Mouse (Mus musculus) heart, postnatal 10 days (tissue): ENCODE results near the gene Slc22a5. TPM values are rescaled to one million over a fixed set of nuclear protein-coding genes. Genes with fewer than 3 reads are reported as not detected.
"Not testable (repeated sequence)": the region's sequence is repeated elsewhere in the genome, so short reads cannot be mapped to it uniquely, and the experiment has no call there.

Source experiments
- DNase-seq, 2 experiments: peaks; one replicate each; pipeline ENCODE4 v3.0.0; 2021
- intact Hi-C: fragments of 180-260 bp; cut with DNase I; formaldehyde crosslinking; loops from one replicate; pipeline ENCODE4 v1.15.1; 2025
- total RNA-seq, 2 experiments: library from RNA; stranded (reverse); gene quantifications; 2 replicates each; pipeline ENCODE4 v1.2.3; 2021

Gene Slc22a5
- total RNA-seq, 2 experiments from 2014 or later: 18.3 to 20.9 TPM

DNA sequence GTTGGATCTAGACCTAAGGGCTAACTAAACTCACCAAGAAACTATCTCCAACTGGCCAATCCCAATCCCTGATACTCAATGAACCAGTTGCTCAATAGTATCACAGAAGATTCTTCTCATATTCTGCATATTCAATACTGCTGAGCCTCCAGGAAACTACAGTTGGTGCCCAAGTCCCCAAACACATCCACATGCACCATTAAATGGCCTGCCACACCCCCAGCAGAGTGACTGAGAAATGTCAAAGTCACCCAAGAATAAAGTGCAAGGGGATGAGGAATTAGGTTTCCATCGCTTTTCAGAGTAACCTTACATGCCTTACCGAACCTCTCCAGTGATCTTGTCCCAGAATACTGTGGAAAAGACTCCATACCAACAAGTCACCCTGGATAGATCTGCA lies 1.2 kb downstream of the Slc22a5 start:
- intact Hi-C loops: loop anchor here (1.0 kb wide), 1 partner anchor 88 kb away; no protein-coding TSS in a partner anchor
- DNase-seq: no peak

DNA sequence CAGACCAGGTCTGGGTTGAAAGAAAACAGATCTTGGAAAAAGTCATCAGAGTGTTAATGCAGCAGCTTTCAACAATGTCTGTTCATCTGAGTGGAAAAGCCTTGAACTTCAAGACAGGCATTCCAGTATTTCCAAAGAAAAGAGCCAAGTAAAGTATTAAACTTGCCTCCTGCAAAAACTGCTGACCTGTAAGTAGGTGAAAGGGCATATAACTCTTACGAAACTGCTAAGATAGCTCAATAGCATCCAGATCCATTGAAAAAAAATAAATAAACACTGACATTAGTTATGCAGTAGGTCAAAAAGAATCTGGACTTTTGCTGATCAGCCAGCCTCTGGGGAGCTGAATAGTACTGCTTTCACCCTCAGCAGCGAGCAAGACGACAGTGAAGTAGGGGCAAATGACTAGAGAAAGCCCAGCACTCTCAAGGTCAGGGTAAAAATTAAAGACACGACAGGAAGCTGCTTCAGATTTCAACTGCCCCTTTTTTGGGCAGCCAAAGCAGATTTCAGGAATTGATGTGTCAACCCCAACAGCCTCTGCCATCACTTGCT lies 2.3 kb downstream of the Slc22a5 start:
- intact Hi-C loops: no loop called here
- peak in 1 of 2 experiments; percentile 38 for DNase-seq

DNA sequence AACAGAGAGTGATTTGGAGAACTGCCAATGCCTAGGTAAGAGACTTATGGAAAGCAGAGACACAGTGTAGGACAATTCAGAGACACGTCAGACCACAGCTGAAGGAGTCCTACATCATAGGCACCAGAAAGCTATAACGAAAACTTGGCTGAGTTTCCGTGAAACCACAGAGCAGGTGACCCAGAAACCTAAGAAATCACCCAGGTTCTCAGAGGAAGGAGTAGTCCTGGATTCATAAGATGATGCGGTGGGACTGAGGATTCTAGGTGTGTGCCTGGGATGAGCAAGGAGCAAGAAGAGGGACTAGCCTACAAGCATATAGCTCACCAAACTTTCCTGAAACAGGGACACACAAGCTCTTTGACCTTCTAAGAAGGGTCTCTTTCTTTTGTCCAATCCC lies 3.2 kb downstream of the Slc22a5 start:
- intact Hi-C loops: no loop called here
- no peak for DNase-seq

DNA sequence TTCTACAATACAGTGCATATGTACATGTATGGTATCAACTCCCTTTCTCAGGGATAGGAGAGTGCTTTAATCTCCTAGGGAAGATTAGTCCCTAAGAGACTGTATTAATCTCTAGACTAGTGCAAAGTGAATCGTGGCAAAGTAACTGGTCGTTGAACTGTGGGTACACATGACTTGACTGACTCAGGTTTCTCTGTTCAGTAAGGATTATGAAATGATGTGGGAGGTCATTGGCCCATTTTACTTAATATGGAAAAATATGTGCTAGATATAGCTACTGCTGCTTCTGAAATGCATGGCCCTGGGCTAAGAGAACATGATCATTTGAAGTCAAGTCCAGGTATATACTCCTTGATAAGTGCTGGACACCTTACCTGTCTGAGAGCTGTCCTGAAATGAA lies 8.2 kb downstream of the Slc22a5 start:
- intact Hi-C loops: no loop called here

DNA sequence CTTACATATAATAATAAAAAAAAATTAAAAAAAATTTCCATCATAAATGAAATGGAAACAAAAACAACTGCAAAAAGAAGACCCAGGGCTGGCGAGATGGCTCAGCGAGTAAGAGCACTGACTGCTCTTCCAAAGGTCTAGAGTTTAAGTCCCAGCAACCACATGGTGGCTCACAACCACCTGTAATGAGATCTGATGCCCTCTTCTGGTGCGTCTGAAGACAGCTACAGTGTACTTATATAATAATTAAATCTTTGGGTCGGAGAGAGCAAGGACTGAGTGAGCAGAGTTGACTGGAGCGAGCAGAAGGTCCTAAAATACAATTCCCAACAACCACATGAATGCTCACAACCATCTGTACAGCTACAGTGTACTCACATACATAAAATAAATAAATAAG lies 13.4 kb downstream of the Slc22a5 start:
- intact Hi-C loops, DNase-seq: not testable (repeated sequence)

More for the DNA sequence above, 8.2 kb downstream of the Slc22a5 start:
- DNase-seq: no peak

DNA sequence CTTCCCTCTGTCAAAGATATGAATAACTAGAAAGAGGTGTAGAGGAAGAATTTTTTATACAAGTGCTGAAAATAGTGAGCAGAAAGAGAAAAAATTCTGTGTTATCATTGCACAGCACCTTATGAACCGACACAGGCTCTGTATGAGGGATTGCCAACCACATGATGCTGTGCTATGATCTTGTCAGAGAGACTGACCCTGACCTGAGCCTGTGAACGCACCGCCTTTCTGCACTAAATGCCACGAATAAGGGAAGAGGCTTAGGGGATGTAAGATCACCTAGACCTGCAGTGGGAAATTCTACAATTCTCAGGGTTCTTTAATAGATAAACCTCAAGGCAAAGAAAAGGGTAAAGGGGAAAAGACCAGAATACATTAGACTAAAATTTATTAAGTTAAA lies 15.0 kb downstream of the Slc22a5 start:
- intact Hi-C loops: no loop called here
- DNase-seq: no peak

DNA sequence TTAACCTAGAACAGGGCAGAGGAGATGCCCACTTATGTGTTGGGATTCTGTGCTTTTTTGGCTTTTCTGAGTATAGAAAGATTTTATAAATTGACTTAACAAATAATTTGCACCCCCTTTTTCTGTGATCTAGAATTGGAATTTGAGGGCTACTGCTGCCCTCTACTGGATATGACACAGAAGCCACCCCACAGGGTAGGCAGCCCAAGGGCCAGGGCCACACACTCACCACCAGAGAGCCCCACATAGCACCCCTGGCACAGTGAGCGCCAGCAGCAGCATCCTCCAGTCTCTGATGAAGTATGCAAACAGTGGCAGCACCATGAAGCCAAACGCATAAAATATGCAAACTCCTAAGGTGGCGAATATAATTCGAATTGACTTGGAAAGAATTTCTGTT lies 16.8 kb downstream of the Slc22a5 start:
- intact Hi-C loops: no loop called here
- no peak for DNase-seq

DNA sequence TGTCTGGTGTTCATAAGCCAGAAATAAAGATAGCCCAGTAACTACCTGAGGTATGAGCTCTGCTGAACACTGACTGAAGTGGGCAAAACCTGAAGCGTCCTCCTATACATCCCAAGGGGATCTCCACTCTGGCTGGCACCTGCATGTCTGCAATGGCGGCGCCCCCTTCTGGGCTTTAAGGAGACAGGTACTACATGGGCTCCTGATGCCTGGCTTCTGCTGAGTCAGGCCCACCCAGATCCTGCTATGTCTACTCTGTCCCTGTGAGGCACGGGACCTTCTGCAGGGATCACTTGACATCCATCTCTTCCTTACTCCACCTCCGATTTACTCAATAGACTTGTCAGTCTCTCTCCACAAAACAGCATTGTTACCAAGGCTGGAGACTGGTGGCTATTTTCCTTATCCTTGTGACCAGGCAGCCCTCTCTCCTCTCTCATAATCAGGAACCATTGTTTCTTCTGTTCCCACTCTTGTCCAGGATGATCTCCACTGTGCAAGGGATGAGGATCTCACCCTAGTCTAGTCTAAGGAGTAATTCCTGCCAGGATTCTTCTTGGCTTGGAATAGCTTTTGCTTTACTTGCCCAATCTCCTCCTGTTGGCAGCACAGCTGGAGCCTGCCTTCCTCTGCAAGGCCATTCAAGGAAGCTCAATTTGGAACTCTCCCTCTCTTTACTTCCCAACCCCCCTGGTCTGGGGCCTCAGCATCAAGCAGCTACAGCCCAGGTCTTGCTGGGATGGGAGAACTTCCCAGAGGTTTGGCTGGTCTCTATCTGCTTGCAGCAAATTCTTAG lies 17.4 kb downstream of the Slc22a5 start:
- DNase-seq, intact Hi-C loops: not testable (repeated sequence)

DNA sequence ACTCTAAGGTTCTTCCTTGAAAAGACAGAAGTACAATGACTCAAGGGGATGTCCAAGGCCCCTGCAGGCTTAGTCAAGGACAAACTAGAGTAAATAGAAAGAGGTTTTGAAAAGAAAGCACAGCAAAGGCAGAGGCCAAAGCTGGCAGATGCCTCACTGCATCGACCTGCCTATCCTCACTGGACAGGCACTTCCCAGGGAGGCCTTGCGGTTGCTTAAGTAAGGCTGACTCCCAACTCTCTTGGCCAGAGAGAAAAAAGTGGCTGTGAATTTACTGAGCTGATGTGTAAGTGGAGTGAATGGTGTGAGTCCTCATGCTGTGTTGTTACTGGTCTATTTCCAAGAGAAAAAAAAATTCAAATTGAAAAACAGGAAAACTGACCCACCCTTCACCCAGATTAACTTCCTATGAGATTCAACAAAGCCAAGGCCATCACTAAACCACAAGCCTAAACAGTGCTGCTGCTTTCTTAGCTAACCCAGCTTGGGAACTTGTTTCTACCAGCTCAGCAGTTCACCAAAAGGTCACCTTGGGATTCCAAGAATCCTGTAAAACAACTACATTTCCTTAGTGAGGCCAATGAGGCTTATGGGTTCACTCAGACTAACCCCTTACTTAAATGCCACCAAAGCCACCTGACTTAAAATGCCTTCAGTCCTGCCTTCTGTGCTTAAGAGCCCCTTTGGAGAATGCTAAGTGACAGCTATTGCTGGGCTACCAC lies 19.5 kb downstream of the Slc22a5 start:
- intact Hi-C loops: no loop called here
- no peak for DNase-seq

DNA sequence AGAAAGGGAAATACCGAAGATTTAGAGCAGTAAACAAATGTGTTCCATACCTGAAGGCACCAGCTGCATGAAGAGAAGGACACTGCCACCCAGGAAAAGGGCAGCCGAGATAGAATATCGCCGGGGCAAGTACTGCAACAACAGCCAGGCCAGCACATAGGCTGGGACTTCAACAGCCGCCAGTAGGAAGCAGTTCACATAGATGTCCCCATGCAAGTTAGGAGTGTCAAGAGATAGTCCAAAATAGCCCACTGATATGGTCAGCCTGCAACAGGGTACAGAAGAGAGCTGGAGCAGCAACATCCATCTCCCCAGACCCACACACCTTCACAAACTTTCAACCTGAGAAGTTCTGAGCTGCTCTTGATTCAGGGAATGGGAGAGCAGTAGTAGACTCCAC lies 22.3 kb downstream of the Slc22a5 start:
- intact Hi-C loops: loop anchor here (5.0 kb wide), 1 partner anchor 83 kb away; no protein-coding TSS in a partner anchor
- no peak for DNase-seq

DNA sequence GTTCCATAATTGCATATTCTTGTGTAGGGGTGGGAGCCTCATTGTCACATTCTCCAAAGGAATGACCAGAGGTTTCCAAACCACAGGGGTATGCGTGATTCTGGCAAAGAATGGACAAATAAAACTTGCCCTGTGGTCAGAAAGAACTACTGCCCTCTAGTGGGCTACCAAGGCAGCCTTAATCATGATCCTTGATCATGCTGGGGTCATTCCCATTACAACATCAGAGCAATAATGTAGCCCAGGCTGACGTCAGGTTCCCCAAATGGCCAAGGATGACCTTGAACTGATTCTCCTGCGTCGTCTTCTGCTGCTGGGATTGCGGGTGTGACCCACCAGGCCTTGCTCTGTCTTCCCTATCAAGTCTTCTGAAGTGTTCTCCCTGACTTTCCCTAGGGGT lies 23.1 kb downstream of the Slc22a5 start:
- DNase-seq: not testable (repeated sequence)
- intact Hi-C loops: loop anchor here (5.0 kb wide), 1 partner anchor 84 kb away; no protein-coding TSS in a partner anchor

DNA sequence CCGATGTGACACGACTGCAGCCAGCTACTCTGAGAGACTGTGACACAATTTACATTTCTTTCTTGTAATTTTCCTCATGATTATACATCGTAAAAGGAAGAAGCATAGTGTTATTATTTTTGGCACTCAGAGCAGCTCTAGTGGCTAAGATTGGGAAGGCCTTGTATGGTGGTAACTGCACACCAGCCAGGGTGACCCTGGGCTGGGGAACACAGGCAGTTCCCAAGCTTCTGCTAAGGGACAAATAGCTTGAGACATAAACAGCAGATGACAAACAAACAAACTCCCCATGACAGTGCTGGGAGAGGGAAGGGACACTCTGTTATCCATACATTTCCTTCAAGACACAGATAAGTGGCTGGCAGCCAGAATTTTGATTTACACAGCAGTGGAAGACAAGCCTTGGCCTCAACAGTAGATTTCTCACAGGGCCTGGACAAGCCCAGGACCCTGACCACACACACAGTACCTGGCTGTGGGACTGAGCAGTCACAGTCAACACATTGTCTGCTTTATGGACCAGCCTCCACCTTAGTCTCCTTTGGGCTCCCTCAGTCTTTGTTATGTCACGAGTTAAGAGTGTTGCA lies 26.6 kb downstream of the Slc22a5 start:
- DNase-seq: not testable (repeated sequence)
- intact Hi-C loops: loop anchor here (5.0 kb wide), 1 partner anchor 87 kb away; no protein-coding TSS in a partner anchor

DNA sequence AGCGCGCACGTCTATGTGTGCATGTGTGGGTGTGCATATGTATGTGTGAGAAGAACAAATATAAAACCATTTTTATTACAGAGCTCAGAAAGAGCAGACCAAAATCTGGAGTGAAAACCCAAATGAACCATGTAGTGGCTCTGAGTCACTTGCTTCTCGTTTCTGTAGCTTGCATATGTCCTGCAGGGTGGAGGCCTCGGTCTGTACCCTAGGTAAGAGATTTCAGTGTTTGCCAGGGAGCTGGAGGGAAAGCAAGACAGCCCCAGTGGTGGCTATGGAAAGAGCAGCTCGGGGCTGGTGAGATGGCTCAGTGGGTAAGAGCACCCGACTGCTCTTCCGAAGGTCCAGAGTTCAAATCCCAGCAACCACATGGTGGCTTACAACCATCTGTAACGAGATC lies 30.5 kb downstream of the Slc22a5 start:
- DNase-seq, intact Hi-C loops: not testable (repeated sequence)

DNA sequence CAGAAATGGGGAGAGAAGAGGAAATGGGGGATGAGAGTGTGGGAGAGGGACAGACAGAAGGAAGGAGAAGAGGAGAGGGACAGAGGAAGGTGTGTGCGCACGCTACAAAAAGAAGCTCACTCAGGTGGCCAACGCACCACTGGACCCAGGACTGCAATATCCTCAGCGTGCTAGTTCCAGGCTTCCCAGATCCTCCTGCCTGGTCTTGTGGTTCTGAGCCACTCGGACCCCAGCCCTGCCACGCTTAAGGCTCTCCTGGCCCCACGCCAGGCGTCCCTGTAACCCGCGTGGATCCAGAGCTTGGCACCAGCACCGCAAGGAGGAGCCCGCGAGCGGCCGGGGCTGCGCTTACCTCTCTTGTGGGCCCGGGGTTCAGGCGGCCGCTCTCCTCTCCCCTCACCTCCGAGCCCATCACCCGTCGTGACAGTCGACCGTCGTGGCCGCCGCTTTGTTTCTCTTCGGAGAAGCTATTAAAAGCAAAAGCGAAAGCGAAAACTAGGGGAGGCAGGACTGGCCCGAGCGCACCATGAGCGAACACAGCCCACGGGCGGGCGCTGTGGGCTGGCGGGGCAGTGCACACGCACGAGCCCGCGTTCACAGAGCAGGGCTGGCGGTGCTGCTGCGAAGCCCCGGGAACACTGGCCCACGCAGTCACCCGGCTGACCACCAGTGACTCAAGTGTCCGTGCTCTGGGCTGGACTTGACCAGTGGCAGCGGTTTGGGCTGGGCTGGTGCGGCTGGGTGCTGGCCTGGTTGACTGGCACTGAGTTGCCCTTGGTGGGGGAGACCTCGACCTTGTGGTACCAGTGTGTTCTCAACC lies 32.5 kb downstream of the Slc22a5 start, which contains the start of gene Gm12216:
Gene Gm12216, minus strand, starts transcription at position 496 of the 820 bp plus-strand sequence.
- intact Hi-C loops: not testable (repeated sequence)
- peak; percentile 50 to 66 for DNase-seq

DNA sequence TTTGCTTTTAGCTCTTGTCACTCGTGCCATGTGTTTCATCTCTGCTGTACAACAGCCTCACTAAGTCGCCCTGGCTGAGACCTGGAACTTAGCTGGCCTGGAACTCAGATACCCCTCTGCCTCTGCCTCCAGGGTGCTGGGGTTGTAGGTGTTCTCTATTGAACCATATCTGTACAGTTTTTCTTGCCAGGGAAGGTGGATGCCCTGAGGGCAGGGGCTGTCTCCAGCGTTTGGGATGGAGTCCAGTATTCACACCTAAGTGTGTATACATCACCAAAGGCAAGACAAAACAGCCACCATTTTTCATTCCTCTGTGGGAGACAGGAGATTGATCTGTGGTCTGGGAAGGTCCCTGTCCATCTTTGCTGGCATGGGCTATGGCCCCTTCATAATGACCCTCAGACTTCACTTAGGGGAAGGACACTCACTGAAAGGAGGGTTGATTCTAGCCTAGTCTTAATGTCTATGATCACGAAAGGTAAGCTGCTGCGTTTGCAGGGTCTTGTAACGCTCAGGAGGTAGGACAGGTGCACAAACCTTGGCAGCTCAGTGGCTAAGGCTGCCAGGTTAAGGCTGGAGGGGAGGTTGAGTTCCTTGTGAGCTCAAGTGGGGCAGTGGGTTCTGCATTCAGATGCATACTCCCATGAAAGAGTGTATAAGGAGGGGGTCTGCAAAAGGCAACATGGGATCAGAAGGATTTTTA lies 33.3 kb downstream of the Slc22a5 start:
- DNase-seq: no peak
- intact Hi-C loops: no loop called here

DNA sequence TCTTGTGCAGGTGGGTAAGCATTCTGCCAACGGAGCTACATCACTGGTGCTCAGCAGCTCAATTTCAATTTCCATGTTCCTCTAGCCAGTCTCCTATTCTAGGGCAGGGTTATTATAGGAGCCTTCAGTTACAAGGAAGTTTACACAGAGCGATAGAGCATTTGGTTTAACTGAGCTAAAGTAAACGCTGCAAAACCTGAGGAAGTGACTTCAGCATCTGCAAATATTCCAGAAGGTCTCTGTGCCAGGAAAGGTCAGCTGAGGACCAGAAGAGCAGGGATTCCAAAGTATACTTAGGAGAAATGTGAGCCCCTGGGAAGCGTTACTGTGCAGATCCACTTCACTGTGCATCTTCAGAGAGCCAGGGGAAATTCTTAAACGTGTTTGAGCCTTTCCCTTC lies 37.8 kb downstream of the Slc22a5 start:
- intact Hi-C loops: no loop called here
- peak; percentile 55 to 58 for DNase-seq

DNA sequence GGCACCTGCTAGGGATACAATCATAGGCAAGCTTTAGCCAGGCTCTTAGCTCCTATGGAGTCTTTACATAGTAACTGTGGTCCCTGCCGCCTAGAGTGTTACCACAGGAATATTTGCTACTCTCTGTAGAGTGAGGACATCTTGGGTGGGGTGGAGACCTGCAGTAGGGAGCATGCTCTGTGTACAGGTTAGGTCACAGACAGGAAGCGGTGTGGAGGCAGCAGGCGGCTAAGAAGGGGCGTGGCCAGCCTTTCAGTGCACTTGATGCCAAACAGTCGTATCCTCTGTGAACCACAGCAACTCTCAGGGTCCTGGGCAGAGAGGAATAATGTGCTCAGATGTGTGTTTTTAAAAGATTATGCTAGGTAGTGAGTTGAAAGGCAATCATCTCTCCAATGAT lies 39.7 kb downstream of the Slc22a5 start:
- intact Hi-C loops: no loop called here
- no peak for DNase-seq

DNA sequence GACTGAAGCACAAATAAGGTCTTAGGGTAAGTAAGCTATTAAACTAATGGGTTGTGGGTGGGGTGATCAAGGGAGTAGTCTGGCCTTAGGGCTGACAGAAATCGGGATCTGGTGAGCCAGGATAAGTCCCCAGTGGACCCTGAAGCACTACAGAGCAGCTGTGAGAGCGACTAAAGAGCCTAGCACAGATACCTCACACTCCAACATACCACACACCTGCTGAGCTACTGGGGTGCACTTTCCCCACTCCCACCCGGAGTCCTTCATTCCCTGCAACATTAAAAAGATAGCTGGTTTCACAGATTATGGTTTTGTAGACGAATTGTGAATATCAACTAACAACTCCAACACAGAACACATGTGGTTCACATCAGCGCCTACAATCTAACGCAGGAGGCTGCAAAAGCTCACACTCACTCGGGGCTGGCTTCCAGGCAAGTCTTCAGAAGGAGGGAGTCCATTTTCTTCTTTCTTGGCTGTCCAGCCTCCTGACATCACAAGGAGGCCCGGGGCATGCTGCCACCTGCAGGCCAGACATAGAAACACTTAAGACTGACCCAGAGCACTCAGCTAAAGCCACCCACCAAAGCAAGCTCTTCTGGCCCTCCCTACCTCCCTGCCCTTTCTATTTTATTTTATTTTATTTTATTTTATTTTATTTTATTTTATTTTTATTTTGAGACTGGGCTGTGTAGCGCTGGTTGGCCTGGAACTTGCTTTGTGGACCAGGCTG lies 41.7 kb downstream of the Slc22a5 start:
- DNase-seq: peak; percentile 88
- intact Hi-C loops: loop anchor here (1.0 kb wide), 2 partner anchors 91 to 112 kb away; no protein-coding TSS in a partner anchor

DNA sequence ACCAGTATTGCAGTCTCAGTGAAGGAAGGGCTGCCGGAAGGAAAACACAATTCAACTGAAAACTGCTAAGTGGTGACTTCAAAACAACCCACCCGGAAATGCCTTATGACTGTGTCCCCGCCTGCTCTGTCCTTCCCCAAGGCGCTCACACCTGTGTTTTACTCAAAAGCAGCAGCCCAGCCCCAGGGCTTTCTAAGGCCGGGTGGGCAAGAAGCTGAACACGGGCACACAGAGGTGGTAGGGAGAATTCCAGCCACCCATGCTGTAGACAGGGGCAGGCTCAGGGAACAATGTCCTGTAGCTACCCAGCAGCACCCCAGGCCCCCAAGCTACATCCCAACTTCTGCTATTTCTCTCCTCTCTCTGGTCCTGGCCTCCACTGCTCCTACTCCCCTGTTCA lies 45.8 kb downstream of the Slc22a5 start:
- no peak for DNase-seq

More for the DNA sequence above, 45.8 kb downstream of the Slc22a5 start:
- intact Hi-C loops: no loop called here
